ENCODE assay signal across 8 mouse cellular contexts in the genomic region with DNA sequence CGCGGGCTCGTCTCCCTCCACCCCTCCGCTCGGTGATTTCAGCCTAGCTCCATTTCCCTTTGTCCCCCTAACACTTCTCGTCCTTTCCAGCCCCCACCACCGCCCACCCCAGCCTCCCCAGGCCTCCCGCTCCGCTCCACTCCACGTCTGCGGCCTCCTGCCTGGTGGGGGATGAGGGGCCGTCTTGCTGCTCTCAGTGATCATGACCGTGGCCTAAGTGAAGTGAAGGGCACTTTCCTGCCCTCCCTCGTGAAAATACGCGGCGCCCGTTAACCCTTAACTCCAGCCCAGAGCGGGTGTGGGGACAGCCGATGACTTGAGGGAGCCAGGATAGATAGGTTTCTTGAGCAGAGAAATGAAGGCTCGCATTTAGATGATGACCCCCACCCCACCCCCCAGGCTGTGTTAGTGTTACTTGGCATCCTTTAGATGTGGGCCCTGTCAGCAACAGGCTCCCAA. TPM values are rescaled to one million over a fixed set of nuclear protein-coding genes. Genes with fewer than 3 reads are reported as not detected.
A peak's percentile ranks its signal among the peaks of the same experiment; 100 is the strongest.
DNase-seq lines count a peak whose midpoint lies in the region; ATAC-seq and TF ChIP-seq lines count a peak whose summit lies in the region.

No protein-coding gene starts in this region.

- intact Hi-C loops in left cerebral cortex, adult 2 months (cut with DNase I), result no loop called here
- intact Hi-C loops in left cerebral cortex, postnatal 25 days (cut with DNase I), result loop anchor here (5.0 kb wide), 1 partner anchor 179 kb away; the partner anchor contains the start of genes Arsg and Slc16a6

- H3K4me1 ChIP-seq in forebrain, embryonic 15.5 days, result peaks cover 50% of the 10 kb centered on the region
- 0 out of 2 replicates have a peak, but pooled peaks cover 5% of the 10 kb centered on the region for H3K4me1 ChIP-seq in intestine, postnatal 0 days (replicated peaks; ENCODE audit: control insufficient read depth, insufficient read depth, low read length)
- peaks cover 23% of the 10 kb centered on the region for H3K4me1 ChIP-seq in lung, embryonic 14.5 days (ENCODE audit: insufficient read depth)

- peak overlapping the region; percentile 96 for H3K9ac ChIP-seq in forebrain, embryonic 15.5 days (replicated peaks)
- H3K9ac ChIP-seq in intestine, postnatal 0 days (ENCODE audit: low read depth, low read length), result peak overlapping the region; percentile 96
- peak overlapping the region; percentile 97 for H3K9ac ChIP-seq in lung, embryonic 14.5 days

- peak overlapping the region; percentile 99 for H3K27ac ChIP-seq in left cerebral cortex, adult 2 months
- H3K27ac ChIP-seq in forebrain, embryonic 15.5 days (replicated peaks), result peak overlapping the region; percentile 97
- H3K27ac ChIP-seq in intestine, postnatal 0 days (ENCODE audit: low read depth, low read length), result peak overlapping the region; percentile 98
- peak overlapping the region; percentile 95 for H3K27ac ChIP-seq in lung, embryonic 14.5 days (ENCODE audit: low read depth)

- no peaks in the 10 kb centered on the region for H3K9me3 ChIP-seq in forebrain, embryonic 15.5 days
- no peaks in the 10 kb centered on the region for H3K9me3 ChIP-seq in intestine, postnatal 0 days (ENCODE audit: control insufficient read depth)
- no peaks in the 10 kb centered on the region for H3K9me3 ChIP-seq in lung, embryonic 14.5 days (ENCODE audit: low read depth, low read length)

- peaks cover 23% of the 10 kb centered on the region for H3K36me3 ChIP-seq in forebrain, embryonic 15.5 days
- peaks cover 13% of the 10 kb centered on the region; the same call in 1 of the 2 replicates for H3K36me3 ChIP-seq in intestine, postnatal 0 days (ENCODE audit: control insufficient read depth, insufficient read depth)
- peaks cover 32% of the 10 kb centered on the region for H3K36me3 ChIP-seq in lung, embryonic 14.5 days (ENCODE audit: insufficient read depth)

- WGBS in forebrain, embryonic 15.5 days, result under 1% methylated on average over 21 of the region's 21 CpGs
- WGBS in intestine, postnatal 0 days, result under 1% methylated on average over 21 of the region's 21 CpGs
- under 1% methylated on average over 21 of the region's 21 CpGs for WGBS in lung, embryonic 14.5 days

- TF ChIP-seq CTCF in left cerebral cortex, adult 2 months (IDR thresholded peaks at IDR 0.05), result no peak
- no peak for TF ChIP-seq CTCF in intestine, postnatal 0 days (IDR thresholded peaks at IDR 0.05; ENCODE audit: low read depth)
- no peak for TF ChIP-seq CTCF in lung, embryonic 14.5 days (IDR thresholded peaks at IDR 0.05; ENCODE audit: low read depth)

- H3K4me2 ChIP-seq in forebrain, embryonic 15.5 days (replicated peaks), result peak overlapping the region; percentile 88
- peak overlapping the region; percentile 95 for H3K4me2 ChIP-seq in intestine, postnatal 0 days (replicated peaks; ENCODE audit: low read depth)
- peak overlapping the region; percentile 89 for H3K4me2 ChIP-seq in lung, embryonic 14.5 days

- H3K4me3 ChIP-seq in left cerebral cortex, adult 2 months, result peak overlapping the region; percentile 79
- H3K4me3 ChIP-seq in forebrain, embryonic 15.5 days, result peak overlapping the region; percentile 79
- H3K4me3 ChIP-seq in intestine, postnatal 0 days (ENCODE audit: low read depth, low read length), result peak overlapping the region; percentile 95
- H3K4me3 ChIP-seq in lung, embryonic 14.5 days (ENCODE audit: low read depth, low read length), result peak overlapping the region; percentile 93

- DNase-seq in left cerebral cortex, adult 2 months (ENCODE audit: extremely low spot score in 1 of 2, low spot score in 2 of 2), result no peak
- no peak for DNase-seq in left cerebral cortex, adult 8-10 months (ENCODE audit: low spot score in 2 of 2)
- DNase-seq in c-Kit-positive CD71-positive TER-119-positive erythroid progenitor cells, embryonic 14.5 days (ENCODE audit: low spot score), result peak; percentile 17
- DNase-seq in lung, embryonic 14.5 days, result peak; percentile 57
- DNase-seq in spleen, postnatal 10 days (ENCODE audit: low spot score in 2 of 2), result peak; percentile 48 to 49
- DNase-seq in left cerebral cortex, postnatal 25 days (ENCODE audit: low spot score in 2 of 2), result no peak

- peak; percentile 0; the same call in 1 of the 2 replicates for ATAC-seq in forebrain, embryonic 15.5 days (replicated peaks)
- peak; percentile 15; the same call in 1 of the 2 replicates for ATAC-seq in intestine, postnatal 0 days
- ATAC-seq in lung, embryonic 14.5 days (ENCODE audit: insufficient read depth), result peak; percentile 4; the same call in 1 of the 2 replicates

- H3K27me3 ChIP-seq in forebrain, embryonic 15.5 days, result no peaks in the 10 kb centered on the region
- H3K27me3 ChIP-seq in intestine, postnatal 0 days (replicated peaks; ENCODE audit: control insufficient read depth, insufficient read depth, low read length), result no peaks in the 10 kb centered on the region
- H3K27me3 ChIP-seq in lung, embryonic 14.5 days (ENCODE audit: insufficient read depth, low read length), result no peaks in the 10 kb centered on the region

RNA-seq across cellular contexts. Expression of gene Prkar1a, which starts 2.4 kb away (rescaled TPM):
- 100 to 1,000 TPM; 572 to 615 TPM for total RNA-seq in left cerebral cortex, adult 2 months (2021)
- total RNA-seq in left cerebral cortex, adult 8-10 months (2022), result 100 to 1,000 TPM; 569 to 599 (median 583) TPM
- 472 and 496 TPM in 2 replicates for polyA plus RNA-seq in forebrain, embryonic 15.5 days (2015; fragmentation: Nextera tagmentation; extraction: Ambion mirVana)
- polyA plus RNA-seq in intestine, postnatal 0 days (2015; fragmentation: Nextera tagmentation; extraction: Ambion mirVana), result 180 and 188 TPM in 2 replicates
- polyA plus RNA-seq in lung, embryonic 14.5 days (2014; fragmentation: Nextera tagmentation; extraction: Ambion mirVana), result 408 and 411 TPM in 2 replicates
- total RNA-seq in left cerebral cortex, postnatal 25 days (2021), result 100 to 1,000 TPM; 561 to 584 TPM

RNA-seq across cellular contexts. Expression of gene Wipi1, which starts 39.8 kb away (rescaled TPM):
- total RNA-seq in left cerebral cortex, adult 2 months (2021), result 10 to 100 TPM; 18.6 to 19.2 TPM
- 10 to 100 TPM; 20.7 to 22.9 (median 22.0) TPM for total RNA-seq in left cerebral cortex, adult 8-10 months (2022)
- polyA plus RNA-seq in forebrain, embryonic 15.5 days (2015; fragmentation: Nextera tagmentation; extraction: Ambion mirVana), result 12.1 and 13.0 TPM in 2 replicates
- polyA plus RNA-seq in intestine, postnatal 0 days (2015; fragmentation: Nextera tagmentation; extraction: Ambion mirVana), result 28.2 and 30.4 TPM in 2 replicates
- polyA plus RNA-seq in lung, embryonic 14.5 days (2014; fragmentation: Nextera tagmentation; extraction: Ambion mirVana), result 24.1 and 24.9 TPM in 2 replicates
- 10 to 100 TPM; 21.3 TPM for total RNA-seq in left cerebral cortex, postnatal 25 days (2021)

Comparison
In these comparisons a context has a peak if more than half of its experiments do, and no peak if none do; other contexts are left out.
1. DNase-seq: peak in c-Kit-positive CD71-positive TER-119-positive erythroid progenitor cells, embryonic 14.5 days (single experiment), lung, embryonic 14.5 days (single experiment) and spleen, postnatal 10 days (2 of 2); none in left cerebral cortex, adult 2 months (0 of 2), left cerebral cortex, adult 8-10 months (0 of 2) and left cerebral cortex, postnatal 25 days (0 of 2).
2. Peak in every context shown above with its lines, with median percentiles within 50 percentile points of each other: H3K27ac ChIP-seq, H3K4me3 ChIP-seq, ATAC-seq, H3K4me2 ChIP-seq and H3K9ac ChIP-seq.